Mouse (Mus musculus) thymus, adult 2 months (tissue): Measurements from ENCODE around the gene Numa1.

ENCODE experiments used
- CTCF ChIP-seq: fragments of 200-500 bp; IDR thresholded peaks from 2 replicates; pipeline ENCODE4 v1.5.1; 2012; ENCODE audit warnings: mild to moderate bottlenecking, control low read depth, low read length, moderate library complexity, borderline replicate concordance; ENCODE audit not compliant: control insufficient read depth, poor library complexity, insufficient read depth; ENCODE audit errors: extremely low read depth
- POLR2A ChIP-seq: fragments of 200-500 bp; IDR thresholded peaks from 2 replicates; pipeline ENCODE4 v1.6.1; 2012; ENCODE audit warnings: mild to moderate bottlenecking, low read length, control low read depth, moderate library complexity; ENCODE audit not compliant: control insufficient read depth, poor library complexity, insufficient read depth; ENCODE audit errors: extremely low read depth

DNA sequence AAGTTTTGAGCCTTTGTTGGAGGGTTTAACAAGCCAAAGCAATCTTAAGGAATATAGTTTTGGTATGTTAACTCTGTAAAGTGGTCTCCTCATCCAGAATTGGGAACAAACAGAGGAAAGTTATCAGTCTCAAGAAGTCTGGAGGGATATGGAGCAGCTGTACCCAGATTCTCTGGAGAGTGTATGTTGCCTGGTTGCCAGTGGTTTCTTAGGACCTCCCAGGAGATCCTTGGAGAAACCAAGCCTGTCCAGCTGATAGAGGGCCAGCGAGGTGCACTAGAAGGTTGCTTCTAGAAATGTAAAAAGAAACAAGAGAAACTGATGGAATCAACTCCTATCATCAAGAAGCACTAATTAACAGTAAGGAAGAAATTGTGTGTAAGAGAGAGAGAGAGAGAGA is 17.7 kb downstream of the Numa1 start:
- TF ChIP-seq CTCF = no peak
- no peak for TF ChIP-seq POLR2A
